18 mouse cellular contexts compared by ENCODE assay signal in genomic region chr5:130891735-130892134, GRCm38 (mm10).
DNase-seq lines count a peak whose midpoint lies in the region; ATAC-seq and TF ChIP-seq lines count a peak whose summit lies in the region.
"Had no signal": no experiment of that assay in that cellular context is flagged by ENCODE, and none has a peak within 500 bp of the region (broad histone marks: within the 10 kb centered on the region; RNA-seq: fewer than 3 reads in every experiment).

No protein-coding gene starts in this region.

- WGBS in forebrain, embryonic 16.5 days, result 41% methylated on average over 5 of the region's 5 CpGs
- WGBS in forebrain, embryonic 10.5 days, result 84% methylated on average over 5 of the region's 5 CpGs
- WGBS in lung, embryonic 14.5 days, result 36% methylated on average over 5 of the region's 5 CpGs

- no peak overlapping the region for H3K4me2 ChIP-seq in forebrain, embryonic 16.5 days (ENCODE audit: low read length)
- H3K4me2 ChIP-seq in lung, embryonic 14.5 days, result no peak overlapping the region
- H3K4me2 ChIP-seq: heart, embryonic 11.5 days; heart, embryonic 15.5 days; hindbrain, embryonic 14.5 days had no signal

- no peak overlapping the region for H3K4me3 ChIP-seq in forebrain, embryonic 16.5 days (replicated peaks; ENCODE audit: low read length)
- no peak overlapping the region for H3K4me3 ChIP-seq in forebrain, embryonic 10.5 days
- H3K4me3 ChIP-seq in lung, embryonic 14.5 days (ENCODE audit: low read depth, low read length), result no peak overlapping the region
- H3K4me3 ChIP-seq: embryonic facial prominence, embryonic 10.5 days; heart, adult 2 months; heart, embryonic 15.5 days had no signal

- H3K36me3 ChIP-seq in forebrain, embryonic 16.5 days (ENCODE audit: control insufficient read depth, insufficient read depth), result no peaks in the 10 kb centered on the region
- H3K36me3 ChIP-seq in forebrain, embryonic 10.5 days (replicated peaks), result no peaks in the 10 kb centered on the region
- no peaks in the 10 kb centered on the region for H3K36me3 ChIP-seq in lung, embryonic 14.5 days (ENCODE audit: insufficient read depth)
- H3K36me3 ChIP-seq: embryonic facial prominence, embryonic 10.5 days; heart, embryonic 15.5 days had no signal

- TF ChIP-seq CTCF in lung, embryonic 14.5 days (IDR thresholded peaks at IDR 0.05; ENCODE audit: low read depth), result no peak

- H3K9me3 ChIP-seq in forebrain, embryonic 16.5 days (ENCODE audit: control insufficient read depth, low read length), result no peaks in the 10 kb centered on the region
- 0 out of 2 replicates have a peak, but pooled peaks cover 3% of the 10 kb centered on the region for H3K9me3 ChIP-seq in forebrain, embryonic 10.5 days
- no peaks in the 10 kb centered on the region for H3K9me3 ChIP-seq in lung, embryonic 14.5 days (ENCODE audit: low read depth, low read length)
- H3K9me3 ChIP-seq: embryonic facial prominence, embryonic 10.5 days; heart, embryonic 15.5 days had no signal

- DNase-seq in forebrain, embryonic 10.5 days (ENCODE audit: extremely low spot score, low spot score), result no peak
- DNase-seq in lung, embryonic 14.5 days, result peak; percentile 55
- DNase-seq in lung, adult 18-20 months, result no peak
- DNase-seq in lung, postnatal 4 days, result peak; percentile 4 to 31
- DNase-seq in lung, postnatal 36 days, result no peak
- DNase-seq in liver, result no peak
- DNase-seq: adrenal gland, adult 2 months; adrenal gland, postnatal 25 days; cerebellum, adult 9-10 months; forebrain, postnatal 0 days; gastrocnemius, postnatal 14 days; heart, adult 2 months; heart, postnatal 14 days had no signal

- peak; percentile 45; the same call in 1 of the 2 replicates for ATAC-seq in forebrain, embryonic 16.5 days
- no peak; the same call in 1 of the 2 replicates for ATAC-seq in lung, embryonic 14.5 days (ENCODE audit: insufficient read depth)
- ATAC-seq: forebrain, postnatal 0 days had no signal

- H3K27ac ChIP-seq in forebrain, embryonic 16.5 days (ENCODE audit: low read length), result no peak overlapping the region
- H3K27ac ChIP-seq in forebrain, embryonic 10.5 days, result no peak overlapping the region
- no peak overlapping the region for H3K27ac ChIP-seq in lung, embryonic 14.5 days (ENCODE audit: low read depth)
- H3K27ac ChIP-seq: embryonic facial prominence, embryonic 10.5 days; heart, adult 2 months; heart, embryonic 15.5 days; hindbrain, embryonic 14.5 days had no signal

- H3K9ac ChIP-seq in forebrain, embryonic 16.5 days (replicated peaks; ENCODE audit: low read depth, low read length), result no peak overlapping the region
- H3K9ac ChIP-seq in lung, embryonic 14.5 days, result no peak overlapping the region
- H3K9ac ChIP-seq: forebrain, postnatal 0 days; heart, embryonic 15.5 days; hindbrain, embryonic 14.5 days had no signal

- no peaks in the 10 kb centered on the region for H3K27me3 ChIP-seq in forebrain, embryonic 16.5 days (replicated peaks; ENCODE audit: control insufficient read depth, insufficient read depth, low read length)
- H3K27me3 ChIP-seq in forebrain, embryonic 10.5 days (ENCODE audit: poor library complexity, severe bottlenecking), result no peaks in the 10 kb centered on the region
- H3K27me3 ChIP-seq in lung, embryonic 14.5 days (ENCODE audit: insufficient read depth, low read length), result no peaks in the 10 kb centered on the region
- H3K27me3 ChIP-seq: heart, embryonic 15.5 days had no signal

- peaks cover 15% of the 10 kb centered on the region for H3K4me1 ChIP-seq in forebrain, embryonic 16.5 days (replicated peaks; ENCODE audit: control insufficient read depth, insufficient read depth, low read length)
- no peaks in the 10 kb centered on the region for H3K4me1 ChIP-seq in forebrain, embryonic 10.5 days
- H3K4me1 ChIP-seq in lung, embryonic 14.5 days (ENCODE audit: insufficient read depth), result no peaks in the 10 kb centered on the region
- H3K4me1 ChIP-seq: embryonic facial prominence, embryonic 10.5 days; heart, embryonic 15.5 days had no signal

Comparison
In these comparisons a context has a peak if more than half of its experiments do, and no peak if none do; other contexts are left out.
1. DNase-seq: peak in lung, embryonic 14.5 days (single experiment) and lung, postnatal 4 days (2 of 2); none in forebrain, embryonic 10.5 days (single experiment), lung, adult 18-20 months (0 of 2), lung, postnatal 36 days (single experiment) and liver (single experiment).